Mouse (Mus musculus) embryo, embryonic 9.5 days (tissue): ENCODE measurements at regions not wholly inside any gene's neighbourhood (a gene's known extent, or its start where the extent isn't known, plus 50 kb on each side); places are given as distances from the start of the nearest gene placed in this dataset.

Experiments used
- DNase-seq: peaks from one replicate; pipeline ENCODE4 v3.0.0-alpha.2; 2017; ENCODE audit errors: extremely low spot score

- DNase-seq: no peak
Observed at GRCm38 (mm10) chr7:113156861-113157747, 50.2 kb upstream of the Arntl start.
